Mouse (Mus musculus) heart, postnatal 0 days (tissue): Measurements from ENCODE around the gene Angptl2. TPM values are rescaled to one million over a fixed set of nuclear protein-coding genes. Genes with fewer than 3 reads are reported as not detected.

Experiments
- ATAC-seq: fragments of 200-750 bp; cut with Nextera tagmentation; 2 replicates; pipeline ENCODE4 v1.8.0; 2017; ENCODE audit warnings: low read depth, moderate number of reproducible peaks, moderate library complexity; ENCODE audit not compliant: insufficient read depth
- DNase-seq: peaks from one replicate; pipeline ENCODE4 v3.0.0-alpha.2; 2016; ENCODE audit warnings: low spot score
- H3K27ac ChIP-seq: fragments of 300-500 bp; sonication (generic); 2 replicates; pipeline ENCODE4 v1.5.1; 2014; ENCODE audit warnings: low read depth, mild to moderate bottlenecking
- H3K27me3 ChIP-seq: fragments of 300-500 bp; sonication (generic); 2 replicates; pipeline ENCODE4 v1.6.1; 2014; ENCODE audit warnings: low read length, mixed read lengths; ENCODE audit not compliant: control insufficient read depth, insufficient read depth
- H3K36me3 ChIP-seq: fragments of 300-500 bp; sonication (generic); replicated peaks from 2 replicates; pipeline ENCODE4 v1.6.1; 2014; ENCODE audit warnings: low read length, mixed read lengths; ENCODE audit not compliant: control insufficient read depth, insufficient read depth
- H3K4me1 ChIP-seq: fragments of 300-500 bp; sonication (generic); 2 replicates; pipeline ENCODE4 v1.6.1; 2014; ENCODE audit warnings: antibody characterized with exemption; ENCODE audit not compliant: control insufficient read depth, insufficient read depth
- H3K4me2 ChIP-seq: fragments of 300-500 bp; sonication (generic); 2 replicates; pipeline ENCODE4 v1.6.1; 2014; ENCODE audit warnings: low read depth, mild to moderate bottlenecking, low read length, moderate library complexity
- H3K4me3 ChIP-seq: fragments of 300-500 bp; sonication (generic); 2 replicates; pipeline ENCODE4 v1.5.1; 2014; ENCODE audit warnings: low read depth, low read length
- H3K9ac ChIP-seq: fragments of 300-500 bp; sonication (generic); replicated peaks from 2 replicates; pipeline ENCODE4 v1.6.1; 2014; ENCODE audit warnings: low read depth, low read length, mixed read lengths
- H3K9me3 ChIP-seq: fragments of 300-500 bp; sonication (generic); replicated peaks from 2 replicates; pipeline ENCODE4 v1.6.1; 2016; ENCODE audit warnings: low read length; ENCODE audit not compliant: control insufficient read depth
- CTCF ChIP-seq: IDR thresholded peaks from 2 replicates; pipeline ENCODE4 v1.5.1; 2016; ENCODE audit warnings: antibody characterized with exemption, control low read depth, low read depth
- EP300 ChIP-seq: IDR thresholded peaks from 2 replicates; pipeline ENCODE4 v1.6.1; 2016; ENCODE audit warnings: antibody characterized with exemption, low read depth
- WGBS: fragments of 180-500 bp; shearing (Covaris S2); extraction: QIAGEN DNeasy Blood & Tissue Kit; methylation state at CpG from one replicate; pipeline ENCODE4 v1.1.7; 2014; 5-methylcytosine and 5-hydroxymethylcytosine counted together
- polyA plus RNA-seq: library from polyadenylated mRNA; unstranded; fragments of >200 nt; fragmentation: Nextera tagmentation; extraction: Ambion mirVana; gene quantifications from 2 replicates; pipeline ENCODE4 v1.2.1, GENCODE M21; 2015
- total RNA-seq: library from RNA; depleted of rRNA; stranded (reverse); fragments of >200 nt; gene quantifications from 2 replicates; pipeline ENCODE4 v1.2.3, GENCODE M21; 2014; ENCODE audit warnings: low replicate concordance

Gene Angptl2
- total and polyA plus RNA-seq, 2 experiments from 2014 or later, result 66.5 to 124 TPM

DNA sequence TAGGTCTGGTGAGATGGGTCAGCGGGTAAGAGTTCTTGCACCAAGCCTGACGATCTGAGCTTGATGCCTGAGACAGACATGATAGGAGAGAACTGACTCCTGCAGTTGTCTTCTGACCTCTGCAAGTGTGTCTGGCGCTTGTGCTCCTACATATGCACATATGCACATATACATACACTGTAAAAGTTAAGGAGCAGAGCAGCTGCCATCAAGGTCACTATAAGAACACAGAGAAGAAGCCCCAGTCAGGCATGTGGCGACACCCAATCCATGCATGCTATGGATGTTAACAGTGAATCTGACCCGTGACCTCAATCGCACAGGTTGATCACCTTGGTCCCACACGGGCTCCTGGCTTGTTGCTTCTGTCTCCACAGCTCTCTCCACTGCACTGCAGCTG is 10.1 kb downstream of the Angptl2 start:
- H3K4me2 ChIP-seq, result no peak overlapping the region
- H3K9me3 ChIP-seq, result no peaks in the 10 kb centered on the region
- ATAC-seq (no peak), DNase-seq (no peak)
- no peaks in the 10 kb centered on the region for H3K27me3 ChIP-seq
- H3K4me3 ChIP-seq, result no peak overlapping the region
- no peak overlapping the region for H3K27ac ChIP-seq
- TF ChIP-seq EP300, result no peak
- 89% methylated on average over 7 of the region's 7 CpGs for WGBS
- H3K4me1 ChIP-seq, result peaks cover 16% of the 10 kb centered on the region
- peaks cover 31% of the 10 kb centered on the region for H3K36me3 ChIP-seq
- H3K9ac ChIP-seq, result no peak overlapping the region

DNA sequence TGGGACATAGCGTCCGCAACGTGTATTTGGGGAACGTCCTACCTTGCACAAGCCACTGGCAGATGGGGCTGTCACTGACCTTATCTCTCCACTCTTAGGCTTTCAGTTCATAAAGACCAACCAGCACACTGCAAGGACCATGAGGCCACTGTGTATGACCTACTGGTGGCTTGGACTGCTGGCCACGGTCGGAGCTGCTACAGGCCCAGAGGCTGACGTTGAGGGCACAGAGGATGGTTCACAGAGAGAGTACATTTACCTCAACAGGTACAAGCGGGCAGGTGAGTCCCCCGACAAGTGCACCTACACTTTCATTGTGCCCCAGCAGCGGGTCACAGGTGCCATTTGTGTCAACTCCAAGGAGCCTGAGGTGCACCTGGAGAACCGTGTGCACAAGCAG is 12.2 kb downstream of the Angptl2 start:
- peaks cover 26% of the 10 kb centered on the region for H3K36me3 ChIP-seq
- H3K4me3 ChIP-seq, result no peak overlapping the region
- WGBS, result 64% methylated on average over 11 of the region's 11 CpGs
- no peaks in the 10 kb centered on the region for H3K9me3 ChIP-seq
- TF ChIP-seq EP300 (no peak), CTCF (no peak)
- H3K27ac ChIP-seq, result no peak overlapping the region
- DNase-seq (no peak), ATAC-seq (no peak; the same call in 1 of the 2 replicates)
- H3K4me1 ChIP-seq, result peaks cover 26% of the 10 kb centered on the region
- no peaks in the 10 kb centered on the region for H3K27me3 ChIP-seq
- no peak overlapping the region for H3K9ac ChIP-seq
- H3K4me2 ChIP-seq, result no peak overlapping the region

DNA sequence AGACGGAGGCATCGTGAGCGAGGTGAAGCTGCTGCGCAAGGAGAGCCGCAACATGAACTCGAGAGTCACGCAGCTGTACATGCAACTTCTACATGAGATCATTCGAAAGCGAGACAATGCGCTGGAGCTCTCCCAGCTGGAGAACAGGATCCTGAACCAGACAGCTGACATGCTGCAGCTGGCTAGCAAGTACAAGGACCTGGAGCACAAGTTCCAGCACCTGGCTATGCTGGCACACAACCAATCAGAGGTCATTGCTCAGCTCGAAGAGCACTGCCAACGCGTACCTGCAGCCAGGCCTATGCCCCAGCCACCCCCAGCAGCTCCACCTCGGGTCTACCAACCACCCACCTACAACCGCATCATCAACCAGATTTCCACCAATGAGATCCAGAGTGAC is 12.7 kb downstream of the Angptl2 start:
- Histone ChIP-seq H3K4me3 (no peak overlapping the region), H3K9ac (no peak overlapping the region), H3K4me1 (peaks cover 21% of the 10 kb centered on the region), H3K9me3 (no peaks in the 10 kb centered on the region), H3K4me2 (no peak overlapping the region), H3K27me3 (no peaks in the 10 kb centered on the region), H3K27ac (no peak overlapping the region), H3K36me3 (peaks cover 26% of the 10 kb centered on the region)
- no peak for TF ChIP-seq CTCF
- TF ChIP-seq EP300, result no peak
- ATAC-seq (no peak), DNase-seq (no peak)
- WGBS, result 83% methylated on average over 15 of the region's 15 CpGs

DNA sequence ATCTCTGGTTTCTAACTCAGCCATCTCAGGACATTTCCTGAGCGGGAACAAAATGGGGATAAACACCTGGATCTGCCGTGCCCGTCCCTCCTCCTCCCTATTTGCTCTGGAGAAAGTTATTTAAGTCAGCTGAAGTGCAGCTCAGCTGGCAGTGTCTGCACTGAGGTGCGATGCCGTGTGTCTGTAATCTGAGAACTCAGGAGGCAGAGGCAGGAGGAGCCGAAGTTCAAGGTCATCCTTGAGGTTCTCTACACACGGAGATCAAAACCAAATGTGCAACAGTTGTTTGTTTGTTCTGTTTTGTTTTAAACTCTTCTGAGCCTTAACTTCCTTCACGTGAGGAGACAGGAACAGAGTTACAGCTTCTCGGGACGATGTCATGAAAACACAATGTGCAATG is 14.8 kb downstream of the Angptl2 start:
- peaks cover 20% of the 10 kb centered on the region for H3K4me1 ChIP-seq
- H3K4me3 ChIP-seq, result no peak overlapping the region
- H3K27ac ChIP-seq, result no peak overlapping the region
- ATAC-seq (no peak), DNase-seq (no peak)
- H3K27me3 ChIP-seq, result no peaks in the 10 kb centered on the region
- H3K9ac ChIP-seq, result no peak overlapping the region
- peaks cover 26% of the 10 kb centered on the region for H3K36me3 ChIP-seq
- H3K4me2 ChIP-seq, result no peak overlapping the region
- WGBS, result 49% methylated on average over 10 of the region's 10 CpGs
- no peak for TF ChIP-seq EP300
- no peak for TF ChIP-seq CTCF
- H3K9me3 ChIP-seq, result no peaks in the 10 kb centered on the region

DNA sequence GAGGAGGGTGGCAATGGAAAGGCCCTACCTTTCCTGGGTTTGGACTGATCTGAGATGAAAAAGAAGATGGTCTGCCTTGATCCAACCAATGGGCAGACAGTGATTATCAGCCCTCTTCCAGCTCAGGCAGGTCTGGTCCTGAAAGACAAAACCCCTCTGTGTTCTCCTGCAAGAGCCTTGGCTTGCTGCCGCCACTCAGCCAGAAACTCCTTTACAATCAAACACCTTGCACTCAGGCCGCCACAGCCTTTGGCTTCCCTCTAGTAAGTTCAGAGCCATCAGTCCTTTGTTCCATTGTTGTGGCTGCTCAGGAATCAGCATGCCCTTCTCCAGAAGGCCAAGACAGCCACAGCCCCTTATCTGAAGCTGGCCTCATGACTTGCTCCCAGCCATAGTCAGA is 15.9 kb downstream of the Angptl2 start:
- no peak for ATAC-seq
- H3K4me3 ChIP-seq, result no peak overlapping the region
- H3K9ac ChIP-seq, result no peak overlapping the region
- TF ChIP-seq EP300, result no peak
- no peak for TF ChIP-seq CTCF
- H3K4me2 ChIP-seq, result no peak overlapping the region
- 45% methylated on average over 2 of the region's 2 CpGs for WGBS
- H3K9me3 ChIP-seq, result no peaks in the 10 kb centered on the region
- H3K4me1 ChIP-seq, result peaks cover 20% of the 10 kb centered on the region
- DNase-seq, result no peak
- H3K36me3 ChIP-seq, result peaks cover 31% of the 10 kb centered on the region
- peak overlapping the region; percentile 36 for H3K27ac ChIP-seq
- H3K27me3 ChIP-seq, result no peaks in the 10 kb centered on the region

DNA sequence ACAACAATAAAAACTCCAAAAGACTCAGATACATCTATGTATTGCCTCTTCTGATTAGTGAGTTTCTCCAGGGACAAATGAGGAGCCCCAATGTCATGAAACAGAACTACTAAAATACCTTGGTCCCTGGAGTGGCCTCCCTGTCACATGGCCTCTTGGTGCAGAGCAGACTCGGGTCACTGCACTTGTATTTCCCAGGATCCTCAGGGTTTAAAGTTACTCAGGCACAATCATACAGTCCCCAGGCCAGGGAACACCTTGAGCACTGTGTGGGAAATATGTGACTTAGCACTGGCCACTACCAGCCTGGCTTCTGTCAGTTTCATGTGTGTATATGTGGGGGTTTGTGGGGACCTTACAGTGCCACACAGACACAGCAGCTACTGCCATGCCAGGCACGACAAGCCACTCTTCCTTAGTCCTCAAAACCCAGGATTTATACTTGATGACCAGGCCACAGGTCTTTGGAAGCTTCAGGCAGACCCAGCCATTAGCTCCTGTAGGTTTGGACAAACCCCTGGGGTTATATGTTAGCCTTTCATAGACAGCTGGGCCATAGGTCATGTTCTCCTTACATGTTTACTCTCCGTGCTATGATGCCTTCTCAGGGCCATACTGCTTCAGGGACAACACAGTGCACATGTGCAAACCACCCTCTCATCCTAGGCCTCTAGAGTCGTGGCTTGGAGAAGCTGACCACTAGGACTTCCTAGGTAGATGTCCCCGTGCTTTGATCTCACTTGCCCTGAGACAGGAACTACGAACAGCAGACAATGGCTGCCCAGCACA is 17.1 kb downstream of the Angptl2 start:
- TF ChIP-seq CTCF (no peak), EP300 (no peak)
- Histone ChIP-seq H3K27ac (0 out of 2 replicates have a peak overlapping the region, but pooled peaks have one; percentile 4), H3K4me3 (no peak overlapping the region), H3K4me1 (peaks cover 16% of the 10 kb centered on the region), H3K9me3 (no peaks in the 10 kb centered on the region), H3K36me3 (peaks cover 40% of the 10 kb centered on the region), H3K4me2 (no peak overlapping the region), H3K9ac (no peak overlapping the region), H3K27me3 (no peaks in the 10 kb centered on the region)
- DNase-seq, result no peak
- ATAC-seq, result peak; percentile 49
- WGBS, result 72% methylated on average over 6 of the region's 6 CpGs
